Mouse (Mus musculus) forelimb bud, embryonic 11.5 days (tissue): ENCODE data around the gene Platr17.
"Not testable (repeated sequence)": the region's sequence is repeated elsewhere in the genome, so short reads cannot be mapped to it uniquely, and the experiment has no call there.

Experiments
- DNase-seq: peaks from one replicate; pipeline ENCODE4 v3.0.0-alpha.2; 2012; ENCODE audit warnings: low read depth, low spot score

The Platr17 gene

DNA sequence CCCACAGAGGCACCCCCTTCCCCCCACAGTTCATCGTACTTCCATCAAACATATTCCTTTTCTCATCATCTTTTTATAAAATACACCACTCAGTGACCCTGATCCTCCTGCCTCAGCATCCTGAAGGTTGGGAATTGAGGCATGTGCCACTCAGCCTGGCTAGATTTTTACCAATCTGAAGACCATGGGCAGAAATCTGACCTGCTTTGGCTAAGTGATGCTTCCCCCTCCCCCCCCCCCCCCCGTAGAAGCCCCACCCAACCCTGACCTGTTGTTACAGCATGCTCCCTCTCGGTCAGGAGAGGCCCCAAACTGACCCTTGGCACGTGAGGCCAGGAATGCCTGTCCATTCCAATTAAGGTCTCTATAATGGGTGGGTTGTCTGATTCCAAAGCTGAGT, at the start of gene Platr17:
Gene Platr17, plus strand, starts transcription at position 301 of the 400 bp plus-strand sequence.
- DNase-seq = not testable (repeated sequence)

GRCm38 (mm10) chr17:33857816-33858215, 47.1 kb upstream of the Platr17 start:
- DNase-seq = no peak

GRCm38 (mm10) chr17:33865330-33866030, 39.5 kb upstream of the Platr17 start:
- peak; percentile 30 for DNase-seq

GRCm38 (mm10) chr17:33873537-33873936, 31.4 kb upstream of the Platr17 start, which contains the start of gene Gm7029:
Gene Gm7029 (plus strand): TSS chr17:33873837.
- DNase-seq = not testable (repeated sequence)

DNA sequence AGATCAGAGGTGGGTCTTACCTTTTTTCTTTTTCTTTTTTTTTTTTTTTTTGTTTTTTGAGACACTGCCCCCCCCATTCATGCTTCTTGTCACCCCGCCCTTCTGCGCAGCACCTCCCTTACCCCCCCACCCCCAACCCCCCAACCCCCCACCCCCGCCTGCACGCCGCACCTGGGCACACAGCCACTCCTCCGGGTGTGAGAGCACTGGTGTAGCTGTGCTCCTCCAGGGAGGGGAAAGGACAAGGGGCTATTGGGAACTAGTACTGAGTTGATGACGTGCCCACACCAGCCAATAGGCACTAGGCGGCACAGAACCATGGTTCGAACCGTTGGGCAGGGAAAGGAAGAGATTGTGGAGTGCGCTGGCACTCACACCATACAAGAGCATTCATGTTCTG, 30.5 kb upstream of the Platr17 start:
- DNase-seq = no peak

- DNase-seq = not testable (repeated sequence)
Measured at GRCm38 (mm10) chr17:33875797-33876196, 29.1 kb upstream of the Platr17 start.

DNA sequence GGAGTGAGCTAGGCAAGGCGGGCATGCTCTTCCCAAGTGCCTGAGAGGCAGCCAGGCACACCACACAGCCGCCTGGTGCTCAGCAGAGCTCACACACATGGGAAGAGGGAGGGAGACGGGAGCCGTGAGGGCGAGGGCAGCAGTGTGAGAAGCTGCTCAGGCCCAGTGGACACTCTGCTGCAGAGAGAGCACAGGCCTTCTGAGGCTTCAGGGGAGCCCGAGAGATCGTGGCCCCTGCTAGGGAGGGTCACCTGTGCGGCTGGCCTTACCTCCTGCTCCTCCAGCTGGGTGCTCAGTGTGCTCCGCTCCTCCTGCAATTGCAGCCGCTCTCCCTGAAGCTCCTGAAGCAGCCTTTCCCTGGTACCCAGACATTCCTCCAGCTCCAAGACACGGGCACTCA, 20.6 kb upstream of the Platr17 start:
- not testable (repeated sequence) for DNase-seq

DNA sequence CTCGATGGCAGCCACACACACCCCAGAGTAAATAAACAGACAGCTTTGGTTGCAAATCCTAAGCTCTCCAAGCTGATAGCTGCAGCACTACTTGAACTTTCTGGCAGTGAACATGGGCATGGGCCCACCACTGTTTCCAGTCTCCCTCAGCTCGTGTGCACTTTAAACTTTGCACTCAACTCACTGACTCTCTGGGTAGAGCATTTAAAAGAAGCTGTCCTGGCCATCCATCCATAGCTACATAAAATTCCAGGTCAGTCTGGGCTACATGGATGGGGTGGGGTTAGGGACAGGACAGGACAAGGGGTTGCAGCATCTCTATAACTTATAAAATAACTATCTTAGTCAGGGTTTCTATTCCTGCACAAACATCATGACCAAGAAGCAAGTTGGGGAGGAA, 17.1 kb upstream of the Platr17 start:
- not testable (repeated sequence) for DNase-seq

GRCm38 (mm10) chr17:33888230-33888629, 16.7 kb upstream of the Platr17 start:
- DNase-seq = not testable (repeated sequence)

GRCm38 (mm10) chr17:33889941-33890532, 14.9 kb upstream of the Platr17 start:
- not testable (repeated sequence) for DNase-seq

DNA sequence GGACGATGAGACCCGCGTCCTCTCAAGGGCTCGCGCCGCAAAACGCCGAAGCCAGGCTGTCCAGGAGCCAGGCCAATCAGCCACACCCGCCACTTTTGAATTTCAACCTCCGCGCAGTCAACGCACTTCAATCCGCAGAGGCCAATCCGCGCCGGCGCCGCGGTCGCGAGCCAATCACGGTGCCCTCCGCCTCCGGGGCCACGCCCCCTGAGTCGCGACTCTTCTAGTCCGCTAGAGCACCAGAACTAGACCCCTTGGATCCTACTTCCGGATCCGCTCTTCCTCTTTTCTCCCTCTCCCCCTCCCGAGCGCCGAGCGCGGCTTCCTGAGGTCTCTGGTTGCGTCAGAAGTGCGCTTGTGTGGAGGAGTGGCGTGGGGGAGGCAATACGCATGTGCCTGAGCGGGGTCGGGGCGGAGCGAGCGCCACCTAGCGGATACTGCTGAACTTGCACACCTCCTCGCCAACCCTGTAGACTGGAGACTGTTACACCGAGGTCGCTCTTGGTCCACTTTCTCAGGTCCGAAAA, 14.3 kb upstream of the Platr17 start, which contains the start of gene Kifc1:
Gene Kifc1, minus strand, starts transcription at position 129 of the 527 bp plus-strand sequence.
- peak; percentile 100 for DNase-seq

DNA sequence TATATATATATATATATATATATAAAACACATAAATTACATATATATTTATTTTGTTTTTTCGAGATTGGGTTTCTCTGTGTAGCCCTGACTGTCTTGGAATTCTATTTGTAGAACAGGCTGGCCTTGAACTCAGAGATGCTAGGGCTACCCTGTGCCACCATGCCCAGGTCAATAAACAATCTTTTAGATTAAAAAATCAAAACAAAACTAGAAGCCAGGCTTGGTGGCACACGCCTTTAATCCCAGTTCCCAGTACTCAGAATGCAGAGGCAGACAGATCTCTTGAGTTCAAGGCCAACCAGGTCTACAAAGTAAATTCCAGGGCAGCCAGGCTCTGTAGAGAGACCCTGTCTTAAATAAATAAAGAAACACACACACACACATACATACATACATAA, 13.6 kb upstream of the Platr17 start:
- DNase-seq = no peak

DNA sequence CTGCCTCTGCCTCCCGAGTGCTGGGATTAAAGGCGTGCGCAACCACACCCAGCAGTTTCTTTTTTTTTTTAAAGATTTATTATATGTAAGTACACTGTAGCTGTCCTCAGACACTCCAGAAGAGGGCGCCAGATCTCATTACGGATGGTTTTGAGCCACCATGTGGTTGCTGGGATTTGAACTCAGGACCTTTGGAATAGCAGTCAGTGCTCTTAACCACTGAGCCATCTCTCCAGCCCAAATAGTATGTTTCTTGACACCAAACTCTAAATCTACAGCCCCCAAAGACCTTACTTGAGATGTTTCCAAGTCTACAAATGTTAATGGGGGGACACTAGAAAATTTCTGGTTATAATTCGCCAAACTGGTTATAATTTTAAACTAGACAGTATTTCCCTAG, 13.0 kb upstream of the Platr17 start:
- not testable (repeated sequence) for DNase-seq

DNA sequence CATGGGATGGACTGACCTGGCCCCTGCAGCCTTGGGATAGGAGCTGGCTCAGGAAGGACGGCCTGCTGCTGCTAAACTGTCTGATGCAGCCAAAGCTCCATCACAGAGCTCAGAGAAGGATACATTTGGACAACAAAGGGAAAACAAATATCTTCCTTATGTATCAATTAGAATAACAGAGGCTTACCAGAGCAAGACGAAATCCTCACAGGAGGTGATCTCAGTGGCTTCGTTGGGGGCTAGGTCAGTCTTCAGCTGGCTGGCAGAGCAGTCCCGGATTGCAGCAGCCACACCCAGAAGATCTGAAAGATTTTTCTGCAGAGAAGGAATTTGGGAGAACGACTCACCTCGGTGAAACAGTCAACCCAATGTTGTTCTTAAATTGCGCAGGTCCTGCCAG, 12.5 kb upstream of the Platr17 start:
- no peak for DNase-seq

DNA sequence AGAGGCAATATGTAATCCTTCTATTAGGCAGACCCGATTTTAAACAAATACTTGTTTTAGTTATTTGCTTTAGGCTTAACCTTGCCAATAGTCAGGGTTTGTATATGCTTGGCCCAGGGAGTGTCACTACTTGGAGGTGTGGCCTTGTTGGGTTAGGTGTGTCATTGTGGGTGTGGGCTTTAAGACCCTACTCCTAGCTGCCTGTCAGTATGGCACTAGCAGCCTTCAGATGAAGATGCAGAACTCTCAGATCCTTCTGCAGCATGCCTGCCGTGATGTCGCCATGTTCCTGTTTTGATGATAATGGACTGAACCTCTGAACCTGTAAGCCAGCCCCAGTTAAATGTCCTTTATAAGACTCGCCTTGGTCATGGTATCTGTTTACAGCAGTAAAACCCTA, 11.9 kb upstream of the Platr17 start:
- not testable (repeated sequence) for DNase-seq

GRCm38 (mm10) chr17:33897114-33897794, 7.7 kb upstream of the Platr17 start:
- peak; percentile 70 for DNase-seq

DNA sequence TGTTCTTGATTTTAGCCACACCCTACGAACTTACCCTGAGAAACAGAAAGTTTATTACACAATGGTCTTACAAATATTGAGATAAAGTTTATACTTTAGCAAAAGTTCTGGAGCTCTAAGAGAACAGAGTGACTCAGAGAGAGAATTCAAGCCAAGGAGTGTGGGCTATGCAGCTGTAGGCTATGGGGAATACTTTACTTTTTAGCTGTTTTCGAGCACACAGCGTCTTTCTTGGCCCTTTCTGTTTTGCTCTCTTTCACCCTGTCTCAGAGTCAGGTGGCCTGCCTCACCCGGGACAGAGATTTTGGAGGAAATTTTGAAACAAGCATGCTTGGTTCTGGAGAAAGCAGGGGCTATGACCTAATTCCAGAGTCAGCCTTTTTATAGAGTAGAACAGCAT, 6.7 kb upstream of the Platr17 start:
- not testable (repeated sequence) for DNase-seq

DNA sequence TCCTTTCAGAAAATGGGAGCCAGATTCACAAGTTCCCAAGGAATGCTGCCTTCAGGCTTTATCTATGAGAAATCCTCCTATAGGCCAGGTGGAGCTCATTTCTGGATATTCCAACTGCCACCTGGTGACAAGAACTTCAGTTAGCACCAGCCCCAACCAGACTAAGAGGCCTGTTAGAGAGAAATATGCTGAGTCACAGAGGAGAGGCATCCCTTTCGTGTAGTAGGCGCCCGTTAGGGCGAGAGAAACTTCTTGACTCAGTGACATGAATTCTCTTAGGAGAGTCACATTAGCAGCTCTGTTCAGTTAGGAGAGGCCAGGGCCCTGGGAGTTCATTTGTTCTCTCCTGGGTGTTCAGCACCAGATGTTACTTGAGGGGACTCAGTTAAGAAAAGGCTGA, 5.3 kb upstream of the Platr17 start:
- DNase-seq = no peak

DNA sequence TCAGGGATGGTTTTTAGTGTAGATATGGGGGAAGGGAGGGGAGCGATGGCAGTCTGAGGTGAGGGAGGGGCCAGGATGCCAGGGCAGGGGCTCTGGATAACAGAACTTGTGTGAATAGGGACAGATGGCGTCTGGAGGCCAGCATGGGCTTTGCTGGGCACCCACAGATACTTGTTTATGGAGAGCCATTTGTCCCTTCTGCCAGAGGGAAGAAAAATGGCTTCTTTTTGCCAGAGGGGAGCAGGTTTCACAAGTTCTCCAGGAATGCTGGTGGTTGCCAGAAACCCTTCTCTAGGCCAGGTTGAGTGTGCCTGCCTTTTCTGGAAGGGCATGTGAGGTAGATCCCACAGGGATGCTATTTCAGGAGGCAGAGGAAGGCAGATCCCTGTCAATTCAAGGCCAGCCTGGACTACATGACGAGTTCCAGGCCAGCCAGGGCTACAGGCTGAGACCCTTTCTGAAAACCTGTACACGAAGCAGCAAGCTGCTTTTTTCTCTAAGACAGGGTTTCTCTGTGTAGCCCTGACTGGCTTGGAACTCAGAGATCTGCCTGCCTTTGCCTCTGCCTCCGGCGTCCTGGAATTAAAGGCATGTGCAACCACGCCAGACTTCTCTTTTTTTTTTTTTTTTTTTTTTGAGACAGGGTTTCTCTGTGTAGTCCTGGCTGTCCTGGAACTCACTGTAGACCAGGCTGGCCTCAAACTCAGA, 4.5 kb upstream of the Platr17 start:
- no peak for DNase-seq

- DNase-seq = no peak
Measured at GRCm38 (mm10) chr17:33900989-33901314, 4.0 kb upstream of the Platr17 start.

GRCm38 (mm10) chr17:33901653-33902052, 3.3 kb upstream of the Platr17 start:
- DNase-seq = no peak

DNA sequence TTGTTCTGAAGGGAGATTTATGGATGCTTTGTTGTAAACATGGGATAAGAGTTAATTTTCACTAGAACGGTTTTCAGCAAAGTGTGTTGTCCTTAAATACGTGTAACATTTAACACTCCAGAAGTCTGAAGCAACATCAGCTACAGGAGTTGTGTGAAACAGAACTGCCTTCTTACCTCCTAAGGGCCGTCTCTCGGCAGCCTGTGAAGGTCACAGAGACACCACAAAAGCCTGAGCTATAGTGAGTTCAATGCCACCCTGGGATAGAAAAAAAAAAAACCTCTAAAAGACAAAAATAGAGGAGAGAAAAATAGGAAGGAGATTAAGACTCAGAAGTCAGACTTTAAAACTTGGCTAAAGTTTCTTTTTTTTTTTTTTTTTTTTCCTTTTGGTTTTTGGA, 2.9 kb upstream of the Platr17 start:
- no peak for DNase-seq
